Mouse (Mus musculus) neural tube, embryonic 10.5 days (tissue): ENCODE results near the gene Ccdc57.

Experiments
- DNase-seq: peaks from one replicate; pipeline ENCODE4 v3.0.0-alpha.2; 2017; ENCODE audit warnings: low spot score; ENCODE audit errors: extremely low spot score

Gene Ccdc57

DNA sequence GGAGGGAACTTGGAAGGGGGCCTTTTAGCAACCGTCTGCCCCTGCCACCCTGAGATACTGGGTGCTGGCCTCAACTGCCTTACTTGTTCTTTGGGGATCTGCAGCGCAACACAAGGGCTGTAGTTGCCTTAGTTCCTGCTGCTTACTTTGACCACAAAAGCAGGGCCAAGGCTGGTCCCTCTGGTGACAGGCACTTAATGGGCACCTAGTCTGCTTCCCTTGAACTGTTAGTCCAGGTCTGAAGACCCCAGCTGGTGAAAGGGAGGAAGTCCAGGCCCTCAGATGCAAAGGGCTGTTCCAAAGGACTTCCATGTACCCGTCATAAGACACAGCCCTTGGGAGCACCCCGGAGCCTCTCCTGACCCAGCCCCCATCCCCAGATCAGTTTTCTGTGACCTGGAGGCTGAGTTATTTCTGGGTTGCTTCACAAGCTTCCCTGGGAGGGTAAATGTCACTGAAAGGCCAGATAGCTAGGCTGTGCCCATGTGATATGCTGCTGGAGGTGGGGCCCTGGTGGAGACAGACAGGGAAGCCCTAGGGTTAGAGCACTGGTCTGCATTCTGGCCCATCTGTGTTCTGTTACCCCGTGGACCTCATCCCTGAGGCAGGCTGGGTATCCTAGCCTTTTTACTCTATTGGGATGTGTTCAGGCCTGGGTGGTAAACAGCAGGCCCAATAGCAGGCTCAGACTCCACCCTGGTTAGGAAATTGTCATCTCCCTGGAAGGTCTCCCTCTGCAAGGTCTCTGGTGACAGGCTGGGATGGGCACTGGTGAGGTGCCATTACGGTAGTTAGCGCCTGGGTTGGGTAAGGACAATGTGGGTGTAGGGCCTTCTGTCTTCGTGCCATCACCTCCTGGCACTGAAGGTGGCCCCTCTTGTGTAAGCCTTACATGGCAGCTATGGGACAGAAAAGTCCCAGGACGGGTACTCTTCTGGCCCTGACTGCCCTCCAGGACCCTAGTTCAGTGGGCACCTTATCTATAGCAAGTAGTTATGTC is 19.4 kb upstream of the Ccdc57 start:
- no peak for DNase-seq

DNA sequence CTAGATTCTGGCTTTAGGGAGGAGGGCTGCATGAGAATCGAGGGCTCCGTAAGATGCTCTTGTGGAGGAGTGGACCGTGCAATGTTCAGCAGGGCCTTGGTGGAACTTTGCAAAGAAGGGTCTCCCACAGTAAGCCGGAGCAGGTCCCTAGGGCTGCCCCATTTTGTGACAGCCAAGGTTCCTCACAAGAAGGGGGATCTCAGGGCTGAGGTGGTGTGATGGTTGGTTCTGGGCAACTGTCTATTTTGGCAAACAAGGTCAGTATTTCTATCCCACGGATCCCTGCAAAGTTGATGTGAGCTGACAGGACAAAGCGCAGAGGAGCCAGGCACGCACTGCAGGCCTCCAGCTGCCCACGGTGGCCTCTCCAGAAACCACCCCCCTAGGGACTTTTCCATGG is 18.6 kb upstream of the Ccdc57 start:
- DNase-seq = no peak

- peak; percentile 95 for DNase-seq
These were observed 17.9 kb upstream of the Ccdc57 start for GRCm38 (mm10) chr11:120950281-120951202.

GRCm38 (mm10) chr11:120949863-120950262 is 17.2 kb upstream of the Ccdc57 start:
- no peak for DNase-seq

GRCm38 (mm10) chr11:120948861-120949851 is 16.5 kb upstream of the Ccdc57 start:
- DNase-seq = peak; percentile 72

DNA sequence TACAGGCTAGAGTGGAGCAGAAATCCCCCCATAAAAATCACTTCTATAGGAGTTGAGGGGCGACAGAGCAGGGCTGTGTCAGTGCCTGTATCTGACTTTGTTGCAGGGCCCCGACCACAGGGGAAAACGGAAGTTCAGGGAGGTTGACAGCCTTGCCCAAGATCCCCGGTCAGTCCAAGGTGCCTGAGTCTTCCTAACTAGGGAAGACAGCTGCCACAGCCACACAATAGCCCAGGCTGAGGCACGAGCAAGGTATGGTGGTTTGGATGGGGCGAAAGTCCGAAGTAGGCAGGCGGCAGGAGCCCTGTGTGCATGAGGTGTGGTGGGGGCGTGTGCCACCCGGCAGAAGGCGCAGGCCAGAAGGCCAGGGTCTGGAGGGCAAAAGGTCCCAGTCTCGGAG is 15.7 kb upstream of the Ccdc57 start, which contains the start of gene Slc16a3:
Gene Slc16a3, plus strand, starts transcription at position 153 of the 400 bp plus-strand sequence.
- DNase-seq = no peak

DNA sequence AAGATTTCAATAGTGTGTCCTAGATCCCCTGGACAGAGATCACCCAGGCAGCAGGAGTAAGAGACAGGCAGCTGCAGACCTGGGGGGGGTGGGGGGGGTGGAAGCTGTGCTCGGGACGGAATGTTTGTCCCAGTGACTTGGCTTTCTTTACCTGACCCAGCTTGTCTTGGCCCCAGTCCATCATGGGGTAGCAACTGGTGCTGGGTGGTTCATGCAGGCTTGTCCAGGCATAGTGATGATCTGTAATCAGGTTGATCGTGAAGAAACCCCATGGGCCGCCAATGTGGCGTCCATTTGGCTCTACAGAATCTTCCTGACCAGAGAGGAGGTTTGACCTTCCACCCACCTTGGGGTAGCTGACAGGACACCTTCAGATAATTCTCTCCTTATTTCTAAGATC is 13.3 kb upstream of the Ccdc57 start:
- DNase-seq = no peak

DNA sequence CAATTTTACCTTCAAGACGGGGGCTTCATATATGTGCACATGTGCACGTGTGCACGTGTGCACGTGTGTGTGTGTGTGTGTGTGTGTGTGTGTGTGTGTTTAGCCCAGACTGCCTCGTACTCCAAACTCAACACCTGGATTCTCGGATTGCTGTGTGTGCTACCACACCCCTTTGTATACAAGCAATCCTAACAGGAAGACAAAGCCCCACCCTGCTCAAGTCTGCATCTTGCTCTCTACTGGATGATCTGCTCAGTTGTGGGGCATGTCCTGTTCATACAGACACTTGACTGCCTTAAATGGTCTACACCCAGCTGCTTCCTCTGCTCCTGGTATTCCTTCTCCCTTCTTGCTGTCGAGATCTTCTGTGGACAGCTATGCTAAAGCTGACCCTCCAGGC is 12.6 kb upstream of the Ccdc57 start:
- no peak for DNase-seq

GRCm38 (mm10) chr11:120940959-120941358 is 8.3 kb upstream of the Ccdc57 start:
- no peak for DNase-seq

GRCm38 (mm10) chr11:120939712-120940341 is 7.2 kb upstream of the Ccdc57 start:
- no peak for DNase-seq

DNA sequence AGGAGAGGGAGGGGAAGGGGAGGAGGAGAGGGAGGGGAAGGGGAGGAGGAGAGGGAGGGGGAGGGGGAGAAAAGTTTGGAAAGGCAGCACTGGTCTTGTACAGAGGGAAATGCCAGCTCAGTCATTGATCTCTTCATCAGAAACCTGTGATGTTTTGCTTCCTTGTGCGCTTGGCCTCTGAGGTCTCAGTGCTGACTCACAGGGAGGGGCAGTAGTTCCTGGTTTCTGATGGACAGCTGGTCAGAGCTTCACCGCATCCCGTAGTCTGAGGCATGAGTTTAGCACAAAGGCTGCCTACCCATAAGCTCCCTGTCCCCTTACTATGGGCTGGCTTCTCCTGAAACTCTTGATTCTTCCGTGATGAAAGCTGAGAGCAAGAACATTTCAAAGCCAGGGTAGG is 6.1 kb upstream of the Ccdc57 start:
- no peak for DNase-seq

GRCm38 (mm10) chr11:120937976-120938375 is 5.3 kb upstream of the Ccdc57 start:
- no peak for DNase-seq

DNA sequence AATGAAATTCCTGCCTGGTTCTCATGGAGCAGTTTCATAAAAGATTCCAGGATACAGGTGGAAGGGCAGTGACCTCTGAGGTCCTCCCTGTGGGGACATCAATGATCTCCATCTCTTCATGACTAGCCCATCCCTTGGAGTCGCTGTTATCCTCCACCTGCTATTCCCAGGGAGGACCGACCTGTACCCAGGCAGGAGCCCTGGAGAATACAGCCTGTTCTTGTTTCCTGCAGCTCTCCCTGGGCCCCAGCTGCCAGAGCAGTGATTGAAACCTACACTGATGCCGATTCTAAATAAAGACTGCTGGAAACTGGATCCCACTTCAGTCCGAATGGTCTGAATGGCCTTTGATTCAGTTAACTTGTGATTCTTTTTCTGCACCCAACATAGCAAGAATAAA is 1.2 kb downstream of the Ccdc57 start:
- DNase-seq = no peak

- DNase-seq = no peak
These were observed 4.2 kb downstream of the Ccdc57 start for GRCm38 (mm10) chr11:120928468-120928867.

- DNase-seq = no peak
These were observed 10.1 kb downstream of the Ccdc57 start for GRCm38 (mm10) chr11:120922528-120922927.

GRCm38 (mm10) chr11:120917756-120918155 is 14.9 kb downstream of the Ccdc57 start:
- DNase-seq = no peak

- no peak for DNase-seq
These were observed 16.2 kb downstream of the Ccdc57 start for GRCm38 (mm10) chr11:120916477-120916876.

- no peak for DNase-seq
These were observed 18.9 kb downstream of the Ccdc57 start for GRCm38 (mm10) chr11:120913796-120914195.

DNA sequence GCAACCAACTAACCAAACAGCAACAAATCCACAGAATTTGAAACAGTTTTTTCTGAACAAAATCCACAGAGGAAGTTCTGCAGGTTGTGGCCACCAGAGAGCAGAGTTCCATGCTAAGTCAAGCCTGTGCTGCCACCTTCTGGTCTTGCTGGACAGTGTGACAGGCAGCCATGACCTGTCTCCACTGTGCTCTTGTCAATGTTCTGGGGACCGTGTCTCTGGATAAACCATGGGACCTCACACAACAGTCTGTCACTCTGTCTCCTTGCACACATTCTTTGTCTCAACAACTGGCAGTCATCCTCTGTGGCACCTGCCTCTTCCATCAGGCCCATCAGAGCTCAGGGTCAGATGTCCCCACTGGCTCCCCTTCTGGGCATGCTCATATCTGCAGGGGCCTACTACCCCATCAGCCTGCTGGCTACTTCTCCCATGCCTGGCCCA is 27.2 kb downstream of the Ccdc57 start:
- peak; percentile 70 for DNase-seq

DNA sequence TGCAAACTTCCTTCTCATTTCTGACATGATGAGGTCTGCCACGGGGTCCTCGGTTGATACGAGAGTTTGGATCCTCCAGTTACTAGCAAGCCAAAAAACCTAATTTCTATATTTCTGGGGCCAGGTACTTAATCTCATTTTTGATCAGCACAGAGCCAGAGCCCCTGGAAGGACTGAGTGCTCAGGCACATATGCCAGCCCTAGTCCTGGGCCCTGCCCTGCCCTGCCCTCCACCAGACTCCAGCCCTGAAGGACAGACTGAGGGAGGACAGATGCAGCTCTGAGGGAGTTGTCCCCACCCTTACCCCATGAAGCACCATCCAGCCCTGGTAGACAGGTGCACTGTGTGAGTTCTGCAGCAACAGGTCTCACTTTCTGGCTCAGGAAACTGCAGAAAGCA is 28.1 kb downstream of the Ccdc57 start:
- no peak for DNase-seq
